Mouse (Mus musculus): ENCODE measurements around the gene Cyba. TPM values are rescaled to one million over a fixed set of nuclear protein-coding genes. Genes with fewer than 3 reads are reported as not detected.
A peak's percentile ranks its signal among the peaks of the same experiment; 100 is the strongest.

Cyba gene
- polyA plus RNA-seq (2015; fragmentation: Nextera tagmentation; extraction: Ambion mirVana) = 385 and 421 TPM in 2 replicates

- Histone ChIP-seq H3K27ac (ENCODE audit: low read length) (peak within 1 kb of the TSS; percentile 79), H3K4me1 (ENCODE audit: insufficient read depth, low read length) (peaks cover 31% of the 10 kb centered on the region), H3K9me3 (ENCODE audit: low read length) (no peaks in the 10 kb centered on the region), H3K36me3 (ENCODE audit: insufficient read depth, low read length) (peaks cover 13% of the 10 kb centered on the region), H3K9ac (replicated peaks; ENCODE audit: low read length) (peak within 1 kb of the TSS; percentile 77), H3K27me3 (ENCODE audit: insufficient read depth, low read length) (no peaks in the 10 kb centered on the region), H3K4me2 (replicated peaks; ENCODE audit: low read depth, low read length) (peak within 1 kb of the TSS; percentile 87), H3K4me3 (ENCODE audit: low read length) (peak within 1 kb of the TSS; percentile 60)
- peak; percentile 83 for ATAC-seq (ENCODE audit: low FRiP score, low TSS enrichment)
- 3% methylated on average over 44 of the region's 45 CpGs for WGBS
Measured at GRCm38 (mm10) chr8:122432443-122433268, at the start of gene Cyba. Gene Cyba, minus strand, starts transcription at chr8:122432930.

GRCm38 (mm10) chr8:122482448-122482847 is 49.7 kb upstream of the Cyba start:
- Histone ChIP-seq H3K9me3 (ENCODE audit: low read length) (no peaks in the 10 kb centered on the region), H3K27me3 (ENCODE audit: insufficient read depth, low read length) (no peaks in the 10 kb centered on the region), H3K9ac (replicated peaks; ENCODE audit: low read length) (no peak overlapping the region), H3K4me1 (ENCODE audit: insufficient read depth, low read length) (0 out of 2 replicates have a peak, but pooled peaks cover under 1% of the 10 kb centered on the region), H3K4me2 (replicated peaks; ENCODE audit: low read depth, low read length) (no peak overlapping the region), H3K36me3 (ENCODE audit: insufficient read depth, low read length) (peaks cover 79% of the 10 kb centered on the region), H3K4me3 (ENCODE audit: low read length) (no peak overlapping the region), H3K27ac (ENCODE audit: low read length) (no peak overlapping the region)
- 87% methylated on average over 8 of the region's 8 CpGs for WGBS
- ATAC-seq (ENCODE audit: low FRiP score, low TSS enrichment) = no peak

DNA sequence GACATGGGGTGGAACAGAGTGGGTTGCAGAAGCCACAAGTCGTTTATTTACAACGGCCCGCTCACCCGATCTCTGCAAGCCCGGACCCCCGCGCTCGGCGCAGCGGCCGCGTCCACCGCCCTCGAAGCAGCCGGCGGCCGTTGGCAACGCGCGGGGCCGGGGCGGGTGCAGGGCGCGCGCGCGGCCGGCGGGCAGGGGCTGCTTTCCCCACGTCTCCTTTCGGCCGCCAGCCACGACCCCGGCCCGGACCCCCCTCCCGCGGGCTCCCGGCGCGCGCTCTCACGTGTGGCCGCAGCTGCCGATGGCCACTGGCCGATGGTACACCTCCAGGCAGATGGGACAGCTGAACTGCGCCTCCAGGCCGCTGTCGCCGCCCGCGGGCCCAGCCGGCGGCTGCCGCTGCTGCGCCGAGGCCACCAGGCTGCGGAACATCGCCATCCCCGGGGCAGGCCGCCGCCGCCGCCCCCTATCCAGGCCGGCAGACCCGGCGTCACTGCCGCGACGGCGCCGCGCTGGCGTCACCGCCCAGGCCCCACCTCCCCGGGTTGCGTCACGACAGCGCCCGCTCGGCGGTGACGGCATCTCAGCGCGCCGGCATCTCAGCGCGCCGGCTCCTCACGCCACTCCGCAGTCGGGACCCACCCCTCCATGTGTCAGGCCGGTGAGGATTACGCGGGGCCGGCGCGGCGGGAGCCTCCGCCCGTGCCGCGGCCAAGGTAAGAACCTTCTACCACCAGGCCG is 43.0 kb upstream of the Cyba start, which contains the start of the genes Rnf166 and Ctu2:
Gene Rnf166, minus strand, starts transcription at position 485 of the 741 bp plus-strand sequence.
Gene Ctu2, plus strand, starts transcription at position 564 of the 741 bp plus-strand sequence.
- peak within 1 kb of the TSS; percentile 92 for H3K4me2 ChIP-seq (replicated peaks; ENCODE audit: low read depth, low read length)
- peak; percentile 92 for ATAC-seq (ENCODE audit: low FRiP score, low TSS enrichment)
- no peaks in the 10 kb centered on the region for H3K9me3 ChIP-seq (ENCODE audit: low read length)
- peak within 1 kb of the TSS; percentile 99 for H3K4me3 ChIP-seq (ENCODE audit: low read length)
- peaks cover 20% of the 10 kb centered on the region for H3K4me1 ChIP-seq (ENCODE audit: insufficient read depth, low read length)
- peak within 1 kb of the TSS; percentile 53; the same call in 1 of the 2 replicates for H3K27ac ChIP-seq (ENCODE audit: low read length)
- peaks cover 20% of the 10 kb centered on the region for H3K36me3 ChIP-seq (ENCODE audit: insufficient read depth, low read length)
- WGBS = under 1% methylated on average over 74 of the region's 103 CpGs
- peak within 1 kb of the TSS; percentile 94 for H3K9ac ChIP-seq (replicated peaks; ENCODE audit: low read length)
- no peaks in the 10 kb centered on the region for H3K27me3 ChIP-seq (ENCODE audit: insufficient read depth, low read length)

DNA sequence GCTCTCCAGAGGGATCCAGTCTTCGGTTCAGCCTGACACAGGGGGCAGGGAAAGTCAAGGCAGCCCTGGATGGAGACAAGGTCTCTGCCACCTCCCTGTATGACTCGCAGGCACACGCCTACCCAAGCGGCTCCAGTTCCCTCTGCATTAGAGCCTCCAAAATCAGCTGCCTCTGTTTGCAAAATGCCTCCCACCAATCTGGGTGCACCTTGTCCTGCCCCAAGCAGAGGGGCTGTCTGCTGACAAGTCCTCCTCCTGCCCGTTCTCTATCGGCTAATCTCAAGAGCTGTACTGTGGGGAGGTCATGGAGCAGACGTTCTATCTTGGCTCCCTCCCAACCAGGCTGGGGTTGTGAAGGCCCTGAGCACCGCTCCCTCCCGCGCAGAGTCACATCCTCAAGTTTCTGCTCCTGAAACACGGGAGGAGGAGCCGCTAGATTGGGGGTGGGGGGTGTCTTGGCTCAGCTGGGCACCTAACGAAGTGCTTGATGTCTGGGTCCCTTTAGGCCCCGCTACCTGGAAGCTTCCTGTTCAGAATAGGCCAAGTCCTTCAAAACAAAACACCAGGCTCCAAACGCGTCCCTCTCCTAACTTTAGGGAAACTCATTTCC is 42.3 kb upstream of the Cyba start:
- 4% methylated on average over 16 of the region's 16 CpGs for WGBS
- peak overlapping the region; percentile 5; the same call in 1 of the 2 replicates for H3K27ac ChIP-seq (ENCODE audit: low read length)
- no peak; the same call in 1 of the 2 replicates for ATAC-seq (ENCODE audit: low FRiP score, low TSS enrichment)
- peak overlapping the region; percentile 99 for H3K4me3 ChIP-seq (ENCODE audit: low read length)
- H3K4me2 ChIP-seq (replicated peaks; ENCODE audit: low read depth, low read length) = peak overlapping the region; percentile 66
- H3K9ac ChIP-seq (replicated peaks; ENCODE audit: low read length) = peak overlapping the region; percentile 94
- H3K9me3 ChIP-seq (ENCODE audit: low read length) = no peaks in the 10 kb centered on the region
- no peaks in the 10 kb centered on the region for H3K27me3 ChIP-seq (ENCODE audit: insufficient read depth, low read length)
- peaks cover 20% of the 10 kb centered on the region for H3K4me1 ChIP-seq (ENCODE audit: insufficient read depth, low read length)
- peaks cover 19% of the 10 kb centered on the region for H3K36me3 ChIP-seq (ENCODE audit: insufficient read depth, low read length)

- no peaks in the 10 kb centered on the region for H3K27me3 ChIP-seq (ENCODE audit: insufficient read depth, low read length)
- H3K4me2 ChIP-seq (replicated peaks; ENCODE audit: low read depth, low read length) = no peak overlapping the region
- 92% methylated on average over 8 of the region's 8 CpGs for WGBS
- H3K4me3 ChIP-seq (ENCODE audit: low read length) = no peak overlapping the region
- H3K4me1 ChIP-seq (ENCODE audit: insufficient read depth, low read length) = peaks cover 20% of the 10 kb centered on the region
- no peak overlapping the region for H3K9ac ChIP-seq (replicated peaks; ENCODE audit: low read length)
- ATAC-seq (ENCODE audit: low FRiP score, low TSS enrichment) = no peak
- H3K27ac ChIP-seq (ENCODE audit: low read length) = no peak overlapping the region
- peaks cover 13% of the 10 kb centered on the region for H3K36me3 ChIP-seq (ENCODE audit: insufficient read depth, low read length)
- no peaks in the 10 kb centered on the region for H3K9me3 ChIP-seq (ENCODE audit: low read length)
Measured at GRCm38 (mm10) chr8:122473911-122474421, 41.2 kb upstream of the Cyba start.

GRCm38 (mm10) chr8:122470691-122471090 is 38.0 kb upstream of the Cyba start:
- 87% methylated on average over 5 of the region's 5 CpGs for WGBS

GRCm38 (mm10) chr8:122469965-122470364 is 37.2 kb upstream of the Cyba start:
- no peak overlapping the region for H3K27ac ChIP-seq (ENCODE audit: low read length)
- peaks cover 7% of the 10 kb centered on the region for H3K4me1 ChIP-seq (ENCODE audit: insufficient read depth, low read length)
- H3K4me3 ChIP-seq (ENCODE audit: low read length) = no peak overlapping the region
- H3K27me3 ChIP-seq (ENCODE audit: insufficient read depth, low read length) = no peaks in the 10 kb centered on the region
- H3K9ac ChIP-seq (replicated peaks; ENCODE audit: low read length) = no peak overlapping the region
- H3K4me2 ChIP-seq (replicated peaks; ENCODE audit: low read depth, low read length) = no peak overlapping the region
- no peaks in the 10 kb centered on the region for H3K9me3 ChIP-seq (ENCODE audit: low read length)
- no peak for ATAC-seq (ENCODE audit: low FRiP score, low TSS enrichment)
- WGBS = 84% methylated on average over 10 of the region's 10 CpGs
- peaks cover 22% of the 10 kb centered on the region for H3K36me3 ChIP-seq (ENCODE audit: insufficient read depth, low read length)

More at GRCm38 (mm10) chr8:122470691-122471090, 38.0 kb upstream of the Cyba start:
- H3K9me3 ChIP-seq (ENCODE audit: low read length) = no peaks in the 10 kb centered on the region
- no peak for ATAC-seq (ENCODE audit: low FRiP score, low TSS enrichment)
- peaks cover 22% of the 10 kb centered on the region for H3K36me3 ChIP-seq (ENCODE audit: insufficient read depth, low read length)
- no peak overlapping the region for H3K27ac ChIP-seq (ENCODE audit: low read length)
- H3K27me3 ChIP-seq (ENCODE audit: insufficient read depth, low read length) = no peaks in the 10 kb centered on the region
- H3K4me1 ChIP-seq (ENCODE audit: insufficient read depth, low read length) = peaks cover 10% of the 10 kb centered on the region
- H3K4me3 ChIP-seq (ENCODE audit: low read length) = no peak overlapping the region
- H3K4me2 ChIP-seq (replicated peaks; ENCODE audit: low read depth, low read length) = no peak overlapping the region
- H3K9ac ChIP-seq (replicated peaks; ENCODE audit: low read length) = no peak overlapping the region

GRCm38 (mm10) chr8:122469407-122469806 is 36.7 kb upstream of the Cyba start:
- peaks cover 22% of the 10 kb centered on the region for H3K36me3 ChIP-seq (ENCODE audit: insufficient read depth, low read length)
- H3K4me3 ChIP-seq (ENCODE audit: low read length) = no peak overlapping the region
- 69% methylated on average over 6 of the region's 6 CpGs for WGBS
- no peak overlapping the region for H3K4me2 ChIP-seq (replicated peaks; ENCODE audit: low read depth, low read length)
- no peak overlapping the region for H3K27ac ChIP-seq (ENCODE audit: low read length)
- no peaks in the 10 kb centered on the region for H3K27me3 ChIP-seq (ENCODE audit: insufficient read depth, low read length)
- ATAC-seq (ENCODE audit: low FRiP score, low TSS enrichment) = no peak
- H3K9ac ChIP-seq (replicated peaks; ENCODE audit: low read length) = no peak overlapping the region
- H3K9me3 ChIP-seq (ENCODE audit: low read length) = no peaks in the 10 kb centered on the region; the same call in 1 of the 2 replicates
- H3K4me1 ChIP-seq (ENCODE audit: insufficient read depth, low read length) = peaks cover 2% of the 10 kb centered on the region

DNA sequence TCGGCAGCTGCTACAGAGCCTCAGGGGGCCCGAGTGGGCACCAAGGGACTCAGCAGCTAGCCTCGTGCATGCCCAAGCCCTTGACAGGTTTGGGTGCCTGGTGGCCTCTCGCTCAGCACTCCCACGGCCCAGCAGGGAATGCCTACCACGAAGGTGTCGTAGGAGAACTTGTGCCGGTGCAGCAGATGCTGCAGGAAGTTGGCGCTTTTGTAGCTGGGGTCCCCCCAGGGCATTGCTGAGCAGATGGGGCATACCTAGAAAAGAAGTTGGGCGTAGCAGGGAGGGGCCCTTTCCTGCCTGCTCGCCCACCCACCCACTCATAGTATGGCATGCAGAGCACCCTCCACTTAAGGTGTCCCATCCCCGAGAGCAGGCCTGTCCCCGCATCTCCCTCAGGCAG is 35.1 kb upstream of the Cyba start:
- no peak for ATAC-seq (ENCODE audit: low FRiP score, low TSS enrichment)
- peaks cover 14% of the 10 kb centered on the region for H3K36me3 ChIP-seq (ENCODE audit: insufficient read depth, low read length)
- H3K4me1 ChIP-seq (ENCODE audit: insufficient read depth, low read length) = no peaks in the 10 kb centered on the region
- peaks cover 5% of the 10 kb centered on the region; the same call in 1 of the 2 replicates for H3K27me3 ChIP-seq (ENCODE audit: insufficient read depth, low read length)
- H3K4me2 ChIP-seq (replicated peaks; ENCODE audit: low read depth, low read length) = no peak overlapping the region
- no peaks in the 10 kb centered on the region; the same call in 1 of the 2 replicates for H3K9me3 ChIP-seq (ENCODE audit: low read length)
- 88% methylated on average over 13 of the region's 13 CpGs for WGBS
- H3K4me3 ChIP-seq (ENCODE audit: low read length) = no peak overlapping the region
- no peak overlapping the region for H3K27ac ChIP-seq (ENCODE audit: low read length)
- no peak overlapping the region for H3K9ac ChIP-seq (replicated peaks; ENCODE audit: low read length)
